Mouse (Mus musculus) hindbrain, embryonic 10.5 days (tissue): Measurements from ENCODE around the gene Gm8005. TPM values are rescaled to one million over a fixed set of nuclear protein-coding genes. Genes with fewer than 3 reads are reported as not detected.
"Not testable (repeated sequence)": the region's sequence is repeated elsewhere in the genome, so short reads cannot be mapped to it uniquely, and the experiment has no call there.

Source experiments
- DNase-seq: peaks from one replicate; pipeline ENCODE4 v3.0.0-alpha.2; 2017; ENCODE audit warnings: low spot score
- H3K27ac ChIP-seq: fragments of 300-500 bp; sonication (generic); 2 replicates; pipeline ENCODE4 v1.5.1; 2016; ENCODE audit warnings: mild to moderate bottlenecking, moderate library complexity
- H3K27me3 ChIP-seq: fragments of 300-500 bp; sonication (generic); 2 replicates; pipeline ENCODE4 v1.6.1; 2016; ENCODE audit warnings: mild to moderate bottlenecking; ENCODE audit not compliant: poor library complexity, insufficient read depth, severe bottlenecking
- H3K36me3 ChIP-seq: fragments of 300-500 bp; sonication (generic); 2 replicates; pipeline ENCODE4 v1.6.1; 2016; ENCODE audit warnings: mild to moderate bottlenecking, moderate library complexity
- H3K4me1 ChIP-seq: fragments of 300-500 bp; sonication (generic); replicated peaks from 2 replicates; pipeline ENCODE4 v1.6.1; 2016; ENCODE audit warnings: mild to moderate bottlenecking
- H3K4me3 ChIP-seq: fragments of 300-500 bp; sonication (generic); 2 replicates; pipeline ENCODE4 v1.5.1; 2016; ENCODE audit warnings: mild to moderate bottlenecking, moderate library complexity
- H3K9me3 ChIP-seq: fragments of 300-500 bp; sonication (generic); 2 replicates; pipeline ENCODE4 v1.6.1; 2016; ENCODE audit warnings: mild to moderate bottlenecking, moderate library complexity
- WGBS: fragments of 180-500 bp; shearing (Covaris S2); methylation state at CpG from one replicate; pipeline ENCODE4 v1.1.7; 2016; 5-methylcytosine and 5-hydroxymethylcytosine counted together
- polyA plus RNA-seq: library from polyadenylated mRNA; unstranded; fragments of >200 nt; fragmentation: Nextera tagmentation; extraction: Ambion mirVana; gene quantifications from 2 replicates; pipeline ENCODE4 v1.2.1, GENCODE M21; 2016

Gene Gm8005
- not detected in 2 replicates for polyA plus RNA-seq

GRCm38 (mm10) chr14:42439573-42439972, at the start of gene Gm8005:
Gene Gm8005, minus strand, starts transcription at chr14:42439673.
- 93% methylated on average over 2 of the region's 4 CpGs for WGBS

GRCm38 (mm10) chr14:42463581-42463980, 24.1 kb upstream of the Gm8005 start, which contains the start of gene Gm8011:
Gene Gm8011, plus strand, starts transcription at chr14:42463881.
- H3K9me3 ChIP-seq, H3K4me1 ChIP-seq, H3K27ac ChIP-seq, H3K4me3 ChIP-seq, DNase-seq, H3K27me3 ChIP-seq, H3K36me3 ChIP-seq: not testable (repeated sequence)
- 63% methylated on average over 2 of the region's 2 CpGs for WGBS

More at GRCm38 (mm10) chr14:42439573-42439972, at the start of gene Gm8005:
- H3K27me3 ChIP-seq, H3K4me1 ChIP-seq, H3K27ac ChIP-seq, H3K9me3 ChIP-seq, H3K4me3 ChIP-seq, H3K36me3 ChIP-seq, DNase-seq: not testable (repeated sequence)

Other genes with a start within 250 kb of the Gm8005 start
- gene Gm3573, start 248.9 kb downstream of the Gm8005 start, polyA plus RNA-seq = not detected in 2 replicates
- not detected in 2 replicates for gene Gm17026, start 179.6 kb downstream of the Gm8005 start, polyA plus RNA-seq
- not detected in 2 replicates for gene Gm9611, start 142.3 kb downstream of the Gm8005 start, polyA plus RNA-seq
- not detected in 2 replicates for gene Gm7995, start 129.5 kb downstream of the Gm8005 start, polyA plus RNA-seq
- gene Gm8011, start 24.2 kb upstream of the Gm8005 start, polyA plus RNA-seq = not detected in 2 replicates
- gene Gm8020, start 62.7 kb upstream of the Gm8005 start, polyA plus RNA-seq = not detected in 2 replicates
- not detected in 2 replicates for gene Gm8024, start 84.6 kb upstream of the Gm8005 start, polyA plus RNA-seq
- not detected in 2 replicates for gene Gm17124, start 160.2 kb upstream of the Gm8005 start, polyA plus RNA-seq
- gene Gm3633, start 202.2 kb upstream of the Gm8005 start, polyA plus RNA-seq = not detected in 2 replicates
- gene Gm10378, start 216.3 kb upstream of the Gm8005 start, polyA plus RNA-seq = not detected in 2 replicates